Mouse (Mus musculus): Measurements from ENCODE around the gene Milr1. TPM values are rescaled to one million over a fixed set of nuclear protein-coding genes. Genes with fewer than 3 reads are reported as not detected.
"Not testable (repeated sequence)": the region's sequence is repeated elsewhere in the genome, so short reads cannot be mapped to it uniquely, and the experiment has no call there.

Gene Milr1
- polyA plus RNA-seq, 1 experiment, result 0.78 TPM

DNA sequence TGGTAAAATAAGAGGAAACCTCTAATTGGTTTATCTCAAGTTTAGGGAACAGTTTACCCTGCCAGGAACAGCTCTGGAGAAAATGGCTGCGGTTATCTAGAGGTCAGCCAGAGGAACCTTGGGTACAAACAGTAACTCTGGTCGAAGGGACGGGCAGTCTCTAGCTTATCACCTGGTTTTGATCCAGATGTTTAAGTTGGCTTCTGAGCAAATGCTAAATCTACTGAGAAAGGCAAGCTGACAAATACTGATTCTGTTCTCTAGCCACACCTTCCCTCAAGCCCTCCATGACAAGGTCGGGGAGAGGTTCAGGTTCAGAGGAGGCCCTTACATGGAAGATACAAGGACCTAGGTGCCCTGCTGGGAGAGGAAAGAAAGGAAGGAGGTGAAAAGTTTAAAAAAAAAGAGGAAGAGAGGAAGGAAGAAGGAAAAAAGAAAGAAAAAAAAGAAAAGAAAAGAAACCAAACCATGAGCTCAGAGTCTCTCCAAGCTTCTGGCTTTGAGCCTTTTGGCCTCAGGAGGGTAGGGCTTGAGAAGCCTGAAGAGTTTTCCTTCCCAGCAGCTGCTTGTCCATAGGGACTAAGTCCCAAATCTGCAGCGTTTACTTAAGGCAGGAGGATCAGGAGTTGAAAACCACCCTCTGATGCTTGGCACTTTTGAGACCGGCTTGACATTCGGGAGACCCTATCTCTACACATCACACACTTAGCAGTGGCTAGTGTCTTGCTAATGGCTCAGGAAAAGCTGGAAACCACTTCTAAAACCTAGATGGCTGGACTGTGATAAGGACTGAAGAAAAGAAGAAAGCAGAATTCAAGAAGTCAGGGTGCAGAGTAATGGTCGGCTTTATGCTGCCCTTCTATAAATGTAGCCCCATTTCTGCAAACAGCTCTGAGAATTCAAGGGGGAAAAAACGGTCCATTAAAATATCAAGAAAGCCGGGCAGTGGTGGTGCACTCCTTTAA, 22.3 kb upstream of the Milr1 start:
- no peak for DNase-seq (ENCODE audit: extremely low spot score in 1 of 2, low spot score in 1 of 2)

DNA sequence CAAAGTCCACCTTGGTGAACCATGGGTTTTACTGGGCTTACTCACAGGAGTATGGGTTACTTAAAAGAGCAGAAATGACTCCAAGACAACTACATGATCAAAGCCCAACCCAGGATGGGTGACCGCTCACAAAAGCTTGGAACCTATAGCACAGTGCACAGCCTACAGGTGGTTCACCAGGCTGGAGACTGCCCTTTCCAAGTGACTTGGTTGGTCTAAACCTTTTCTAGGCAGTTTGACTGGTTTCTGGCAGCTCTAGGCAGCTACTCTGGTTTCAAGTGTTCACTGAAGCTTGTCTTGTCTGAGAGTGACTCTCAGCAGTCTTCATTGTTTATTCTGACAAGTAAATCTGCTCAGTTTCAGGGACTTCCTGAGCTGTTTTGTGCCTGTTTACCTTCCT, 21.4 kb upstream of the Milr1 start:
- no peak for DNase-seq (ENCODE audit: extremely low spot score in 1 of 2, low spot score in 1 of 2)

DNA sequence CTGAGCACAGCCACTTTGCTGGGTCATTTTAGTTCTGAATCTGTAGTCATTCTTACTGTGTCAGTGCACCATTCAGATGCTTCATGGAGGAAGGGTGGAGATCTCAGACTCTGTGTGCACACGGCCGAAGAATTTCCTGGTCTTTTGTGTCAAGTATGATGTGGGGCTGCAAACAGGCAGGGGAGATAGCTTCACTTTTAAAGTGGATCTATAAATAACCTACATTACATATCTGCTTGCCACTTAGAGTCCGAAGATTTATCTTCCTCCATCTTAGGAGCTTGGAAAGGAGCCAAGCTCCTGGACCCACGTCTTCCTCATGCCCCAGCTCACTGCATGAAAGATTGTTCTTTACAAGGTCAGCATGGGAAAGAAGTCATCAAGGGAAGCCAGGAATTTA, 20.3 kb upstream of the Milr1 start:
- no peak for DNase-seq (ENCODE audit: extremely low spot score in 1 of 2, low spot score in 1 of 2)

DNA sequence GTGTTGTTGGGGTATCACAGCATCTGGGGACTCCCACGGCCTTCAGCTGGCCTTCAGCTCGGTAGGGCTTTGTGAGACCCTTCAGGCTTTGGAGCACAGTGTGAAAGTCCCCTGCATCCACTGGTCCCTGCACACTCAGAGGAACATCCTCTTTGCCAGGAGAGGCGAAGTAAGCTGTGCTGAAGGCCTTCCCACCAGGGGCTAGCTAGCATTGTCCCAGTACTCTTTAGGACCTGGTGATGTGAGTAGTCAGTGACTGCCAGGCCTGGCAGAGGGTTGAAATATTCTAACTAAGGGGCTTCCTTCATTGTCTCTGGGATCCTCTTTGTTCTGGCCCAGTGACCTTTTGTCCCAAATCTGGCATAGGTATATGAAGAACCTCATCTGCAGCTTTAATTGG, 14.4 kb upstream of the Milr1 start:
- no peak for DNase-seq (ENCODE audit: extremely low spot score in 1 of 2, low spot score in 1 of 2)

DNA sequence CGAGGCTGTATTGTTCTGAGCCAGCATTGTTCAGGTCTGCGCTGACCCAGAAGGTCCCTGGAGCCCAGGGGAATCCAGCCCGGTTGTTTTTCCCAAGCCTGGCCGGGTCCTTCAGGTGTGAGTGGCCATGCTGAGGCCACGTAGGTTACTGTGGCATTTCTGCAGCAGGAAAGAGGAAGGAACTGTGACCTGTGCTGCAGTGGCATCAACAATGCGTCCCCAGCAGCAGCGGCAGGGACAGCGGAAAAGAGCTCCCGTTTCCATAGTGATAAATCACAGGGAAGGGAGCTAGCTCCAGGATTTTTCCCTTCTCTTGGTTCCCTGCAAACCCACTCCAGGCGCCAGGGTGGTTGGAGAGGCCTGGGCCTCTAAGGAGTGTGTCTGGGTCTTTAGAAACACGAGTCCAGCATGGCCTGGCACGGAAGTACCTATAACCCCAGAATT, 13.8 kb upstream of the Milr1 start:
- peak; percentile 16 to 58 for DNase-seq (ENCODE audit: extremely low spot score in 1 of 2, low spot score in 1 of 2)

DNA sequence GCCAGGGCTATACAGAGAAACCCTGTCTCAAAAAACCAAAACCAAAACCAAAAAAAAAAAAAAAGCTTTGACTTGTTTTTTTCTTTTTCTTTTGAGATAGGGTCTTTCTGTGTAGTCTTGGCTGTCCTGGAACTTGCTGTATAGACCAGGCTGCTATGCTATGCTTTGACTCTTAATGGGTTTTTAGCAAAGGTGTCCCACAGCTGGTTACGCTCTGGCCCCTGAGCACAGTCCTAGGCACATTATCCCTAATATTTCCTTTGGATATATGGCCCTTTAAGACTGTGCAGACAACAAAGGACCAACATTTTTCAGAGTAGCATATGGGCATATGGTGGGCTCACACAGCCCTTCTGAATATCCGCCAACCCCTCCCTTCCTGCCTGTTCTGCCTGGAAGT, 11.9 kb upstream of the Milr1 start:
- DNase-seq (ENCODE audit: extremely low spot score in 1 of 2, low spot score in 1 of 2), result no peak

DNA sequence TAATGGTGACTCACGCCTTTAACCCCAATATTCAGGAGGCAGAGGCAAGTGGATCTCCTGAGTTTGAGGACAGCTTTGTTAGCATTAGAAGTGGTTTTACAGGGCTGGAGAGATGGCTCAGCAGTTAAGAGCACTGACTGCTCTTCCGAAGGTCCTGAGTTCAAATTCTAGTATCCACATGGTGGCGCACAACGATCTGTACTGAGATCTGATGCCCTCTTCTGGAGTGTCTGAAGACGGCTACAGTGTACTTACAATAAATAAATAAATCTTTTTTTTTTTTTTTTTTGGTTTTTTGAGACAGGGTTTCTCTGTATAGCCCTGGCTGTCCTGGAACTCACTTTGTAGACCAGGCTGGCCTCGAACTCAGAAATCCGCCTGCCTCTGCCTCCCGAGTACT, 10.3 kb upstream of the Milr1 start:
- not testable (repeated sequence) for DNase-seq (ENCODE audit: extremely low spot score in 1 of 2, low spot score in 1 of 2)

DNA sequence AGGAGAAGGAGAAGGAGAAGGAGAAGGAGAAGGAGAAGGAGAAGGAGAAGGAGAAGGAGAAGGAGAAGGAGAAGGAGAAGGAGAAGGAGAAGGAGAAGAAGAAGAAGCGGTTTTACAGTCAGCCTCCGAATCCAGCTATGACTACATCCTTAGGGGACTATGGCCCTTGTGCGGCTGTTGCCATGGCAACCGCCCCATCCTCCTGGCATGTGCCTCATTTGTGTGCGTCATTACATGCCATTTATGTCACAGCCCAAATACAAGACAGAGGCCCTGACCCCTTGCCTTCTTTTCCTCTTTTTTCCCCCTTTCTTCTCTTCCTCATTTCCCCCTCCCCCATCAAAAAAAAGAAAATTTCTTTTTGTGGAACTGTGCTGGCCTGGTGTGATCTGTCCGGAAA, 9.8 kb upstream of the Milr1 start:
- peak in 1 of 2 experiments; percentile 21 for DNase-seq (ENCODE audit: extremely low spot score in 1 of 2, low spot score in 1 of 2)

DNA sequence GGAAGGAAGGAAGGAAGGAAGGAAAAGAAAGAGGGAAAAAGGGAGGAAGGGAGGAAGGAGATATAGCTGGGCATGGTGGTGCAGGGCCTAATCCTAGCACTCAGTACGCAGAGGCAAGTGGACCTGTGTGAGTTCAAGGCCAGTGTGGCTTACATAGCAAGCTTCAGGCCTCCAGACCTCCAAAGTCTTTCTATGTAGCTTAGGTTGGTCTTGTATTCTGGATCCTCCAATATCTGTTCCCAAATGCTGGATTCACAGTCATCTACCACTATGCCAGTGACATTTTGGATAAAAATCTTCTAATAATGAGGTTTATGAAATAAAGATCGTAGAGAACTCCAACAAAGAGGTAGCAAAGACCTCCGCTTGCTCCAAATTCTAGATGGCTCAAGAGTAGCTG, 9.2 kb upstream of the Milr1 start:
- no peak for DNase-seq (ENCODE audit: extremely low spot score in 1 of 2, low spot score in 1 of 2)

DNA sequence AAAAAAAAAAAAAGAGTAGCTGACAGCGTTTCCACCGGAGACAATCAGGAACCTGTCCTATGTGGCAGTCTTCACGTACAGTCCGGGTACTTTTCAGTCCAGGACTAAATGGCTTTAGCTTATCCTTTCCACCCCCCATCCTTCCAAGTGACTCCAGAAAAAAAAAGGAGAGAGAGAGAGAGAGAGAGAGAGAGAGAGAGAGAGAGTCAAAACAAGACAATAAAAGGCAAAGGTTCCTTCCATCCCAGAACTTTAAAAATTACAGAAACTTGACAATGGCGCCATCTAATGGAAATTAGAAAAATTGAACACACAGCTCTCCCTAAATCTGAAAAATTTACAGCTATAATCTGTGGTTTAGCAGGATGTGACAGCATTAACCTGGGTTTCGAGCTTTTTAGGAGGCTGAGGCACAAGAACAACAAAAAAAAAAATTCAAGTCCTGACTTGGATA, 8.6 kb upstream of the Milr1 start:
- peak in 1 of 2 experiments; percentile 51 for DNase-seq (ENCODE audit: extremely low spot score in 1 of 2, low spot score in 1 of 2)

DNA sequence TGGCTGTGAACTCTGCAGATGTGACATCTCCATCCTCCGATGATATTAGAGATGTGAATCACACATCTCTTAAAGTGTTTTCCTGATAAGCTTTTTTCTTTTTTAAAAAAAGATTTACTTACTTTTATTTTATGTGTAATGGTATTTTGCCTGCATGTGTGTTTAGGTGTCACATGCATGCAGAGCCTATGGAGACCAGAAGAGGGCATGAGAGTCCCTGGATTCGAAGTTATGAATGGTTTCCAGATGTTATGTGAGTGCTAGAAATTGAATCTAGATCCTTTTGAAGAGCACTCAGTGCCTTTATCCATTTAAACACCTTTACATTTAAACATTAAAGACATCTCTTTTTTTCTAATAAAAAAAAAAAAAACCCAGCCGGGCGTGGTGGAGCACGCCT, 6.1 kb upstream of the Milr1 start:
- DNase-seq (ENCODE audit: extremely low spot score in 1 of 2, low spot score in 1 of 2), result no peak

DNA sequence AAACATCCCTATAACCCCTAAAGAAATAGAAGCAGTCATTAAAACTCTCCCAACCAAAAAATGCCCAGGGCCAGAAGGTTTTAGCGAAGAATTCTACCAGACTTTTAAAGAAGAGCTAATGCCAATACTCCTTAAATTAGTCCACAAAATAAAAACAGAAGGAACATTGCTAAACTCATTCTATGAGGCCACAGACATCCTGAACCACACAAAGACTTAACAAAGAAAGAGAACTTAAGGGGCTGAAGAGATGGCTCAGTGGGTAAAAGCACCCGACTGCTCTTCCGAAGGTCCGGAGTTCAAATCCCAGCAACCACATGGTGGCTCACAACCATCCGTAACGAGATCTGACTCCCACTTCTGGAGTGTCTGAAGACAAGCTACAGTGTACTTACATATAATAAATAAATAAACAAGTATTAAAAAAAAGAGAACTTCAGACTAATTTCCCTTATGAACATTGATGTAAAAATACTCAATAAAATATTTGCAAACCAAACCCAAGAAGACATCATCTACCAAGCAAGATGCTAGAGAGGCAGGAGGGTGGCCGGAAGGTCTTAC, 1.4 kb upstream of the Milr1 start:
- not testable (repeated sequence) for DNase-seq (ENCODE audit: extremely low spot score in 1 of 2, low spot score in 1 of 2)

DNA sequence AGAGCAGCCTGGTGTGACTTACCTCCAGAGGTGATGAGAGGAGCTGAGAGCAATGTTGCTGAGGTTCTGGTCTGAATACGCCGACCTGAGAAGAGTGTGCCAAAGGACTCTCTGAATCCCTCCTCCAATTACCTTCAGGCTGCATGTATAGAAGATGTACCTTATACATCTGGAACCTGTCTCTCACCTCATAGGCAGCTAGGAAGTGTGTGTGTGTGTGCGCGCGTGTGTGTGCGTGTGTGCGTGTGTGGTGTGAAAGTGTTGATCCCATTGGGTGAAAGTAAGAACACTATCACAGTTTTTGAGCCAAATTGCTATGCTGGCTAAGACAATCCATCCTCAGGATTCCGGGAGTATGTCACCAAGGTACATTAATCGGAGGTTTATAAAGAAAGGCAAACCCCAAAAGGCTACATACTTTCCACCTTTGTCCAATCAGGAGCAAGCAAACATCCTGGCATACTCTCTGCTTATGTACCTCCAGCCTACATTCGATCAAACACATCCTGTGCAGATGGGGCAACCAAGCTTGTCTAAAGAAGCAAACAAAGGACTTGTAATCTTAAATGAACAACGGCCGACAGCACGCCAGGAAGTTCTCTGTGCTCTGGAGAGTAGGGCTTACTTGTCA, 790 bp upstream of the Milr1 start, which contains the start of gene Pecam1:
Pecam1 (minus strand) TSS at position 508 of the 631 bp plus-strand sequence.
- no peak for DNase-seq (ENCODE audit: extremely low spot score in 1 of 2, low spot score in 1 of 2)

DNA sequence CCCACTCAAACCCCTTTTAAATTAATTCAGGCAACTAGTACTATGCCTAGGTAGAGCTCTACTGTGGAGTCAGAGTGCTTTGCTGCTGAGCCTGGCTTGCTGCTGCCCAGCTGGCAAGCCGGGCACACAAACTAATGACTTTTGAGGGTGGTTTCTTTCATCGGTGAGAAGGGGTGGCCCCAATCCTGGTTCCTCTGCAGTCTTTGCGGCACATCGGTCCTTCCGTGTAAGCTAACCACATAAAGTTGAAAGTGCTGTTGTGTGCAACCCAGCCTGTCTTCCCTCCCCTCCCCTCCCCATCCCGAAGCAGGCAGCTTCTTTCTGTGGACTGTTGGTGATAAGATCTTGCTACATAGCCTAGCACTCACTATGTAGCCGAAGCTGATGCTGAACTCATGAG, 1.1 kb downstream of the Milr1 start:
- DNase-seq (ENCODE audit: extremely low spot score in 1 of 2, low spot score in 1 of 2), result no peak

DNA sequence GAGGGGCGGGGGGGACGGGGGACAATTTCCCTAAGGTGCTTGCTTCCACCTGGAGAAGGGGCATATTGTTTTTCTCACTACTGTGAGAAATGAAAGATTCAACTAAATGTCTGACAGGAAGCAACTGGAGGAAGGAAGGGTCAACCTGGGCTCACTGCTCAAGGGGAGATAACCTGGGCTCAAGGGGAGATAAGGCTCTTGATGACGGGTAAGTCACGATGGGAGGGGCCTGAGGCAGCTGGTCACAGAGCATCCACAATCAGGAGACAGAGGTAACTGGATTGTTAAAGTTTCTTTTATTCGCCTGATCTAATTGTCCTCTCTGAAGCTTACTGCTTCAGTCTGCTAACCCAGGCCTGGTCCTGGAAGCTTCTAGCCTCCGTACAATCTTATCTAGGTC, 2.3 kb downstream of the Milr1 start:
- no peak for DNase-seq (ENCODE audit: extremely low spot score in 1 of 2, low spot score in 1 of 2)

DNA sequence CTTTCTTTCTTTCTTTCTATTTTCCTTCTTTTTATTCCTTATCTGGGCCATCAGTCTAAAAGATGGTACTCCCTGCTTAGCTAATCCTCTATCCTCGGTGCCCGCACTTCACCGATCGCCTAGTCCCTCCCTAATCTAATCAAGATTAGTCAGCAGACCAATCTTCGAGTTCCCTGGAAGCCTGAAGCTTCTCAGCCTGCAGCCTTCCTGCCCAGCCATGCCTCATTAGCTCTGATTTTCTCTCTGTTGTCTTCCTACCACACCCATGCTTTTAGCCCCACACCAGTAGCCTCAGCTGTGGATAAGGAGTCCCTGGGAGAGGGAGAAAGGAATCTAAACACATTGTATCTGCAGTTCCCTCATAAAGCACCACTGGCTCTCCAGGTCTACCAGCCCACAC, 4.6 kb downstream of the Milr1 start:
- no peak for DNase-seq (ENCODE audit: extremely low spot score in 1 of 2, low spot score in 1 of 2)

DNA sequence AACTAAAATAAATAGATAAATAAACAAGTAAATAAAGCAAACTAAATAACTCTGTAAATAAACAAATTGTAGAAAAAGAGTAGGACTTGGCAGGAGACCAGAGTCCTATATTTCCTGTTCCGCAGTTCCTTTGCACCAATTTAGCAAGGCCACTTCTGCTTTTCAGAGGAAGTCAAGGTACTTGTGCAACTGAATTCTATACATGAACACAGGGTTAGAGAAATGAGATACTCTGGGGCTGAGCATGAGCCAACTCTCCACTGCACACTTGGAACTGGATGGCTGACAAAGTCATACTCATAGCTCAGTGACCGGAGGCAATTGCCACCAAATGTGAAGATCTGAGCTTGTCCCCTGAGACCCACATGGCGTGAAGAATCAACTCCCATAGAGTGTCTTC, 8.0 kb downstream of the Milr1 start:
- DNase-seq (ENCODE audit: extremely low spot score in 1 of 2, low spot score in 1 of 2), result no peak

DNA sequence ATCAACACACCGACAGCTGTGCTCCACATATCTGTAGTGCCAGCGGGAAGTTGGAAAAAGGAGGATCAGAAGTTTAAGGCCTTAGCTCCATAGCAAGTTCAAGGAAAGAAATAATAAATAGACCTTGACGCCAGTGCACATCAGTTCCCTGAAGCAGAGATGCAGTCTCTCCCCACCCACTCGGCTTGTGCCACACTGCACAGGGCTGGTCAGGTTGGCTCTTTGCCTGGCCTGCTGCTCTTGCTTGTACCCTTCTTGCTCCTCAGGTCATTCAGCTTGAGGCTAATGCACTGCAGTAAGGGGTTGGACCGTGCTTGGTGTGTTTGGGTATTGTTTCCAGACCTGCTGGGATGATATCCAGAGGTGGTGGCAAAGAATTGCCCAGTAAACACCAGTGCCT, 9.5 kb downstream of the Milr1 start:
- DNase-seq (ENCODE audit: extremely low spot score in 1 of 2, low spot score in 1 of 2), result no peak

DNA sequence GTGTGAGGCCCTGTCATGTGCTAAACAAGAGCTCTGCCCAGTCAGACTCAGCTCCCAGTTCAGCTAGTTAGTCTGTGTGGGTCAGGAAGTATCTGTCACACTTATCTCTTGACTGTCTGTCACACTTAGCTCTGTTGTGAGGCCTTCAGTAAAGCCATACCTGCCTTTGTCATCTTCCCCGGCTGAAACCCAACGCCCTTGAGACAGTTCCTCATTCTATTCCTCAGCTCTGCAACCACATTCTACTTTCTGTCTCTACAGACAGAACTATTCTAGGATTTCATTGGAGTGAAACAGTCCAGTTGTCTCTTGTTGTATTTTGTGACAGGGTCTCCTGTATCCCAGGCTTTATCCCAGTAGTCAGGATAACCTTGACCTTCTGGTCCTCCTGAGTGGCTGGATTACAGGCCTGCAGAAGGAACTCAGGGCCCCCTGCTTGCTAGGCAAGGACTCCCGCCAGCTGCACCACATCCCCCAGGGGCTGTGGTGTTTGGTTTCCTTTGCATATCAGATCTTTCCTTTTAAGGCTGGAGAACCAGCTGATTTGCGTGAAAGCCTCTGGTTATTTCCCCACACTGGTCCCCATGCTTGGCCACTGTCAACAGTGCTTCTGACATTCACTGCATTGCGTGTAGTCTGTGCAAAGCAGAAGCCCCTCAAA, 11.2 kb downstream of the Milr1 start:
- no peak for DNase-seq (ENCODE audit: extremely low spot score in 1 of 2, low spot score in 1 of 2)

DNA sequence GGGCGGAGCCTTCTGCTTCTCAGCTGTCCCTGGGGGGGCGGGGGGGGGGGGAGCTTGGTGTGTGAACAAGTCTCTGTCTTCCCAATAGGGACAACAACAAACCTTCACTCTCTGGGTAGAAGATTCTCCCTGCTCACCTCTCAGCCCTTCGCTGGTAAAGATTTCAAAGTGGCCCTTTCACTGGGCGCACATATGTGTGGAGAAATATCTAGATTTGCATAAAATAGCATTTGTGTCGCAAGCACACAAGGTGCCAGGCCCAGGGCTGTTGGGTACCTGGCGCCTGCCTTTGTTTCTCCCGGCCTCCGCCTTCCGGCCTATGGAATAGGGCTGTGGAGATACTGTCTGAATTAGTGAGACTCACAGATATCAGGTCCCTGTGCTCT, 11.8 kb downstream of the Milr1 start:
- DNase-seq (ENCODE audit: extremely low spot score in 1 of 2, low spot score in 1 of 2), result no peak

DNA sequence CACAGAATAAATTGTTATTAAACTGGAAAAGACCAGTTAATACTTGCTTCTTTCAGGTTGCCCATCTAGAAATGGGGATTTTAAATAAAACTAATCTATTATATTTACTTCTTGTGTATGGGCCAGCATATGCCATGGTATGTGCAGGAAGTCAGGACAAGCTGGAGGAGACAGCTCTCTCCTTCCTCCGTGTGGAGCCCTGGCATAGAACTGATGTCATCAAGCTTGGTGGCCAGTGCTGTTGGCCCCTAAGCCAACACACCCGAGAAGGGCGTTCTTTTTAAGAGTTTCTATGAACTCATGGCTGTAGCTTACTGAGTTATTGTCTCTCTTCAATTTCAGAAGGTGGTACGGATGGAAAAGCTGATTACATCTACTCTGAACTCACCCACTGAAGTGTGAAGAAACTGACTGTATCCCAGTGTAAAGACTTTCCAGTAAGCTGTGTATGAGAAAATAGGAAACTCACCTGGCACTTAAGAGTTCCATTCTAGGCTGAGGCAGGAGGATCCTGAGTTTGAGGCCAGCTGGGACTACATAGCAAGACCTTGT, 15.7 kb downstream of the Milr1 start:
- DNase-seq (ENCODE audit: extremely low spot score in 1 of 2, low spot score in 1 of 2), result no peak

Data from frontal cortex, adult 2 months (tissue).